Mouse (Mus musculus): ENCODE data around the gene Gm43951. TPM values are rescaled to one million over a fixed set of nuclear protein-coding genes. Genes with fewer than 3 reads are reported as not detected.
"Not testable (repeated sequence)": the region's sequence is repeated elsewhere in the genome, so short reads cannot be mapped to it uniquely, and the experiment has no call there.

Gene Gm43951
- polyA plus RNA-seq, 1 experiment = 1.2 TPM

DNA sequence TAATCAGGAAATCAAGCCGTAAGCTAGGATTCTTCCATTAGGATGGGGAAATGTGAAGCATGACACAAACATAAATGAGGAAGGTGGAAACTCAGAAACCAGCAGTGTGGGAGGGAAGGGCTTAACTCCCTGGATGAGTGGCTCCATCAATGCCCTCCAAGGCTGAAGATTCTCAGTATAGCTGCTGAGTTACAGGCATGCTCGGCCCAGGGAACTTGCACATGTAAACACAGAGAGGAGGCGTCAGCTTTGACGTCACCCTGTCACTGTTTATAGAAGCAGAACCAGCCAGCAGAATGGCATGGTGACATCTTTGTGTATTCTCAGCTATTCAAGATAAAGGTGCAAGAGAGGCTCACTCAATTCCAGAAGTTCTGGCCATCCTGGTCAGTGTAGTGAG lies 22.4 kb downstream of the Gm43951 start:
- TF ChIP-seq CTCF (IDR thresholded peaks at IDR 0.05; ENCODE audit: control insufficient read depth, insufficient read depth, low read length) (no peak), POLR2A (IDR thresholded peaks at IDR 0.05; ENCODE audit: borderline replicate concordance, control insufficient read depth, low read depth, low read length) (no peak)
- 86% methylated on average over 4 of the region's 4 CpGs for WGBS
- Histone ChIP-seq H3K4me3 (replicated peaks; ENCODE audit: control insufficient read depth, low read depth, low read length) (no peak overlapping the region), H3K4me1 (ENCODE audit: control insufficient read depth, insufficient read depth, low read length) (no peaks in the 10 kb centered on the region), H3K27ac (ENCODE audit: control insufficient read depth, insufficient read depth, low read depth, low read length, poor library complexity) (no peak overlapping the region)

DNA sequence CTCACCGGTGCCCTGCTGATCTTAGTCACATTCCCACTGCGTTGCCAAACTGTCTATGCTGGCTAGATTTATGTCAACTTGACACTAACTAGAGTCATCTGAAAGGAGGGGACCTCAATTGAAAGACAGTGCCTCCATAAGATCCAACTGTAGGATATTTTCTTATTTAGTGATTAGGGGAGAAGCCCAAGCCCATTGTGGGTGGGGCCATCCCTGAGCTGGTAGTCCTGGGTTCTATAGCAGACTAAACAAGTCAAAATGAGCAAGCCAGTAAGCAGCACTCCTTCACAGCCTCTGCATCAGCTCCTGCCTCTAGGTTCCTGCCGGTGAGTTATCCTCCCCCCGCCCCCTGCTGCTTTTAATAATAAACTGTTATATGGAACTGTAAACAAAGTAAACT lies 25.5 kb downstream of the Gm43951 start:
- Histone ChIP-seq H3K4me3 (replicated peaks; ENCODE audit: control insufficient read depth, low read depth, low read length) (no peak overlapping the region), H3K4me1 (ENCODE audit: control insufficient read depth, insufficient read depth, low read length) (no peaks in the 10 kb centered on the region), H3K27ac (ENCODE audit: control insufficient read depth, insufficient read depth, low read depth, low read length, poor library complexity) (no peak overlapping the region)
- WGBS = 92% methylated on average over 4 of the region's 4 CpGs
- TF ChIP-seq POLR2A (IDR thresholded peaks at IDR 0.05; ENCODE audit: borderline replicate concordance, control insufficient read depth, low read depth, low read length) = no peak
- no peak for TF ChIP-seq CTCF (IDR thresholded peaks at IDR 0.05; ENCODE audit: control insufficient read depth, insufficient read depth, low read length)

DNA sequence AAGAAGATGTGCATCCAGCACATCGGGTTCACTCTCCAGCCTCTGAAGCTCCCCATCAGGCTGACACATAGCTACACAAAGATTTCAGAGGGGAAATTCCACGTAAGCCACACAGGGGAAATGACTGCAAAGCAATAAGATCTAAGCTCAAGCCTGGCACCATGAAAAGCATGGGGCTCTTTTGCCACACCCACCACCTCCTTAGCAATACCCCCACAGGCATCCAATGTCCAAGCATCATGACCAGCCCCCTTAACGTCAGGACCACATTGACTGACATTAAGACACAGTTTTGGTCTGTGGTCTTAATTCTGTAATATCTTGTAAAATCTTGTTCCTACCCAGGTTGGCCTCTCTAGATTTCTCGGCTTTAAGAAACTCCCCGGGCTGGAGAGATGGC lies 26.1 kb downstream of the Gm43951 start:
- 86% methylated on average over 5 of the region's 5 CpGs for WGBS
- Histone ChIP-seq H3K4me1 (ENCODE audit: control insufficient read depth, insufficient read depth, low read length) (no peaks in the 10 kb centered on the region), H3K27ac (ENCODE audit: control insufficient read depth, insufficient read depth, low read depth, low read length, poor library complexity) (no peak overlapping the region), H3K4me3 (replicated peaks; ENCODE audit: control insufficient read depth, low read depth, low read length) (no peak overlapping the region)
- TF ChIP-seq CTCF (IDR thresholded peaks at IDR 0.05; ENCODE audit: control insufficient read depth, insufficient read depth, low read length) (no peak), POLR2A (IDR thresholded peaks at IDR 0.05; ENCODE audit: borderline replicate concordance, control insufficient read depth, low read depth, low read length) (no peak)

DNA sequence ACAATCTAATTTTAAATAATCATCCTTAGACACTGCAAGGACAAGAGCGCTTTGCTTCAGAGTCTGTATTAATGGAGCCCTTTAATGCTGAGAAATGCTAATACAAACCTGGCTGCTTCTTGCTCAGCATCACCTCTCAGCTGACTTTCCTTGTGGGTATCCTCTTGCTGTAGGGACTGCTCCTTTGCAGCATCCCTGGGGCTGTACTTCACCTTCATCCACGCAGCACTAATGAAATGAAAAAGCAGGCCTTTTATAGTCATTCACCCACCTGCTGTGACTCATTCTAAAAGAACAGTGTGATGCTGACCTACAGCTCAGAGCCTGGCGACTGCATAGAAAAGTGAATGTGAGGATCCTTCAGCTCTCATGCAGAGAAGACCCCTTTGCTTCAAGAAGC lies 30.1 kb downstream of the Gm43951 start:
- Histone ChIP-seq H3K4me1 (ENCODE audit: control insufficient read depth, insufficient read depth, low read length) (no peaks in the 10 kb centered on the region), H3K27ac (ENCODE audit: control insufficient read depth, insufficient read depth, low read depth, low read length, poor library complexity) (no peak overlapping the region), H3K4me3 (replicated peaks; ENCODE audit: control insufficient read depth, low read depth, low read length) (no peak overlapping the region)
- TF ChIP-seq POLR2A (IDR thresholded peaks at IDR 0.05; ENCODE audit: borderline replicate concordance, control insufficient read depth, low read depth, low read length) (no peak), CTCF (IDR thresholded peaks at IDR 0.05; ENCODE audit: control insufficient read depth, insufficient read depth, low read length) (no peak)
- 91% methylated on average over 3 of the region's 3 CpGs for WGBS

- 84% methylated on average over 5 of the region's 5 CpGs for WGBS
- no peaks in the 10 kb centered on the region for H3K4me1 ChIP-seq (ENCODE audit: control insufficient read depth, insufficient read depth, low read length)
- TF ChIP-seq POLR2A (IDR thresholded peaks at IDR 0.05; ENCODE audit: borderline replicate concordance, control insufficient read depth, low read depth, low read length) (no peak), CTCF (IDR thresholded peaks at IDR 0.05; ENCODE audit: control insufficient read depth, insufficient read depth, low read length) (no peak)
- no peak overlapping the region for H3K4me3 ChIP-seq (replicated peaks; ENCODE audit: control insufficient read depth, low read depth, low read length)
- no peak overlapping the region for H3K27ac ChIP-seq (ENCODE audit: control insufficient read depth, insufficient read depth, low read depth, low read length, poor library complexity)
Measured at GRCm38 (mm10) chr11:72175966-72176365, 30.7 kb downstream of the Gm43951 start.

- H3K27ac ChIP-seq (ENCODE audit: control insufficient read depth, insufficient read depth, low read depth, low read length, poor library complexity) = no peak overlapping the region
- TF ChIP-seq POLR2A (IDR thresholded peaks at IDR 0.05; ENCODE audit: borderline replicate concordance, control insufficient read depth, low read depth, low read length) (no peak), CTCF (IDR thresholded peaks at IDR 0.05; ENCODE audit: control insufficient read depth, insufficient read depth, low read length) (no peak)
- no peak overlapping the region for H3K4me3 ChIP-seq (replicated peaks; ENCODE audit: control insufficient read depth, low read depth, low read length)
- H3K4me1 ChIP-seq (ENCODE audit: control insufficient read depth, insufficient read depth, low read length) = no peaks in the 10 kb centered on the region
- WGBS = 87% methylated on average over 6 of the region's 6 CpGs
Measured at GRCm38 (mm10) chr11:72174721-72175120, 31.9 kb downstream of the Gm43951 start.

GRCm38 (mm10) chr11:72173506-72173905 lies 33.1 kb downstream of the Gm43951 start:
- WGBS = 81% methylated on average over 5 of the region's 5 CpGs
- TF ChIP-seq POLR2A (IDR thresholded peaks at IDR 0.05; ENCODE audit: borderline replicate concordance, control insufficient read depth, low read depth, low read length) = no peak
- Histone ChIP-seq H3K4me3 (replicated peaks; ENCODE audit: control insufficient read depth, low read depth, low read length) (no peak overlapping the region), H3K27ac (ENCODE audit: control insufficient read depth, insufficient read depth, low read depth, low read length, poor library complexity) (no peak overlapping the region), H3K4me1 (ENCODE audit: control insufficient read depth, insufficient read depth, low read length) (no peaks in the 10 kb centered on the region)

- 80% methylated on average over 4 of the region's 4 CpGs for WGBS
- not testable (repeated sequence) for H3K4me3 ChIP-seq (replicated peaks; ENCODE audit: control insufficient read depth, low read depth, low read length); H3K27ac ChIP-seq (ENCODE audit: control insufficient read depth, insufficient read depth, low read depth, low read length, poor library complexity); H3K4me1 ChIP-seq (ENCODE audit: control insufficient read depth, insufficient read depth, low read length)
Measured at GRCm38 (mm10) chr11:72171906-72172305, 34.7 kb downstream of the Gm43951 start.

DNA sequence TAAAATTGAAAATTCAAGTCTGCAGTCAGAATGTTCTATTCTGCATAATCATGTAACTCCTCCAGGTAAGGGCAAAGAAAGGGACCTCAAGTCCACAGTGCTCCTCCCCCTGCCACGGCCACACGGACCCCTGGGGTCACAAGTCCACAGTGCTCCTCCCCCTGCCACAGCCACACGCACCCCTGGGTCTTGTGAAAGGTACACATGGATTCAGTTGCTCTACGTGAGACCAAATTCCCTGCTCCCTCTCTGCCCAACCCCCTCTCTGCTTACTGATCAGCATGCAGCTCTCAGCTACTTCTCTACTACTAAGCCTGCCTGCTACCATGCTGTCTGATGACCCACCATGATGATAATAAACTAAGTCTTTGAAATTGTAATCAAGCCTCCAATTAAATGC lies 36.8 kb downstream of the Gm43951 start:
- TF ChIP-seq CTCF (IDR thresholded peaks at IDR 0.05; ENCODE audit: control insufficient read depth, insufficient read depth, low read length) = no peak
- Histone ChIP-seq H3K27ac (ENCODE audit: control insufficient read depth, insufficient read depth, low read depth, low read length, poor library complexity) (no peak overlapping the region), H3K4me3 (replicated peaks; ENCODE audit: control insufficient read depth, low read depth, low read length) (no peak overlapping the region), H3K4me1 (ENCODE audit: control insufficient read depth, insufficient read depth, low read length) (no peaks in the 10 kb centered on the region)
- WGBS = 85% methylated on average over 4 of the region's 4 CpGs

Data from bone marrow, adult 2 months (tissue).